Mouse (Mus musculus): Measurements from ENCODE around the gene Myo16.

GRCm38 (mm10) chr8:10561616-10562015, 407.9 kb downstream of the Myo16 start:
- no peak for TF ChIP-seq CTCF (IDR thresholded peaks at IDR 0.05; ENCODE audit: control insufficient read depth, insufficient read depth, insufficient read length)
- no peak for TF ChIP-seq MYOG (IDR thresholded peaks at IDR 0.05; ENCODE audit: control insufficient read depth, extremely low read depth, insufficient read length)
- no peak for TF ChIP-seq MAX (IDR thresholded peaks at IDR 0.05)
- TF ChIP-seq FOSL1 (IDR thresholded peaks at IDR 0.05; ENCODE audit: insufficient read depth, low read length, poor library complexity, severe bottlenecking) = no peak
- no peak for TF ChIP-seq CEBPB (IDR thresholded peaks at IDR 0.05; ENCODE audit: low read depth)
- no peak for TF ChIP-seq USF1 (IDR thresholded peaks at IDR 0.05; ENCODE audit: low read depth)

Data from C2C12 (cell line).